Mouse (Mus musculus): Measurements from ENCODE around the gene Notch1. TPM values are rescaled to one million over a fixed set of nuclear protein-coding genes. Genes with fewer than 3 reads are reported as not detected.

Notch1 gene
- total RNA-seq, 2 experiments from 2014 or later, result 17.1 to 18.9 TPM

GRCm38 (mm10) chr2:26462980-26463379, 53.5 kb downstream of the Notch1 start:
- intact Hi-C loops (cut with DNase I; ENCODE audit: low total_unique reads), result no loop called here
- no peak for DNase-seq

- DNase-seq, result no peak
- intact Hi-C loops (cut with DNase I; ENCODE audit: low total_unique reads), result no loop called here
Measured at GRCm38 (mm10) chr2:26461667-26462066, 54.8 kb downstream of the Notch1 start.

DNA sequence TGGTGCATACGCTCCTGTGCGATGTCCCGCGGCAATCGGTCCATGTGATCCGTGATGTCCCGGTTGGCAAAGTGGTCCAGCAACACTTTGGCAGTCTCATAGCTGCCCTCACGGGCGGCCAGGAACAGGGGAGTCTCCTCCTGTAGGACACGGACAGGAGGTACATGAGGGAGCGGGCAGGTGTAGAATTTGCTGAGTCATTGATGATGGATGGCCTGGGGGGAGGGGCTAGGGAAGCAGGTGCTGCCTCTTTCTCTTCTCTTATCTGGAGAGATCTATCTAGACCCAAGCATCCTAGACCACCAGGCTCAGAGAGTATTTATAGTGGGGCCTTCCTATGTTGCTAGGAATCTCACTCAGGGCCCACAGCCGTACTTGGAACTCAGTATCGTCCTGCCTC, 55.6 kb downstream of the Notch1 start:
- intact Hi-C loops (cut with DNase I; ENCODE audit: low total_unique reads), result no loop called here
- DNase-seq, result no peak

DNA sequence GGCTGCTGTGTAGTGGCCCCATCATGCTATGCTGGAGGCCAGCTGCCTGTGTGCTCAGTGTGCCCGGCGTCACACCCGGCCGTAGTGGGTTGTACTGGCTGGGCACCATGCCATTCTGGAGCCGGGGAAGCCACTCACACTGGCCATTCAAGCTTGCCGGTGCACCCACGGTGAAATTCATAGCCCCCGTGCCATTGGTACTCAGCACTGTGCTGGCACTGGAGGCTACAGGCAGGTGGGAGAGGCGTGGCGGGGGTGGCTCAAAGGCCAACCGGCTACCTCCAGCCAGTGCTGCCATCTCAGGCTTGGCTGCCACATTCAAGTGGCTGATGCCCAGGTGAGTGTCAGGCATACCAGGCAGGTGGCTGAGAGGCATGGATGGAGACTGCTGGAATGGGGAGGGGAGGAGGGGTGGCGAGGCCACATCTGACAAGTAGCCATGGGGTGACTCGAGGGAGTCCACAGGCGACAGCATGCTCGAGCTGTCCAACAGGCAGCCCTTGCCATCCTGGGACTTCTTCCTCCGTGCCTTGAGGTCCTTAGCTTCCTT, 56.3 kb downstream of the Notch1 start:
- intact Hi-C loops (cut with DNase I; ENCODE audit: low total_unique reads), result no loop called here
- DNase-seq, result no peak

- intact Hi-C loops (cut with DNase I; ENCODE audit: low total_unique reads), result no loop called here
Measured at GRCm38 (mm10) chr2:26459478-26459877, 57.0 kb downstream of the Notch1 start.

DNA sequence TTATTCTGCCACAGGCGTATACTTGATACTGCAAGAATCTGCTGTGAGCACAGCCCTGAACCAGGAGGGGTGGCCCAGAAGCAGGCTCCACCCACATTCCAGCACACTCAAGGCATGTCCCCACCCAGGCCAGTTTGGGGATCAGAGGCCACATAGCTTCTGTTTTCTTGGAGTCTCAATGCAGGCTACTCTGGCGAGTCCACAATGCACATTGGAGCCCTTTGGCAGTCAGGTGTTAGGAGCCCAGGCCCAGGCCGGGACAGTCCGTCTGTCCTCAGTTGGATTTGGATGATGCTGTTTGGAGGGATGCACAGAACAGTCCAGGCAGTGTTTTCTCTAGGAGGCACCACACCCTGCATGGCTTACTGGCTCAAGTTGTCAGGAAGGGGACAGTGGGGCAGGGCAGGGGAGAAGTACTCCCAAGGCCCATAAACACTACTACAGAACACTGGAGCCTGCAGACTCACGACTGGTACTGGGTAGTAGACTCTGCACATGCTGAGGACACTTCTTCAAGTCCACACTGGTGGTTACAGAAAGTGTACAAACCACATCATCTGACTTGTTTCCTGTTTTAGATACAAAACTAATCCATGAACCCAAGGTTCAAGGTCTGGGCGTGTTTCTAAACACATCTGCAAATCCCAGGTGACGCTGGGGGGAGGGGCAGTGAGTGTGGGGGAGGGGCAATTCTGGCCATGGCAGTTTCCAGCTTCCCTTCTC, 57.9 kb downstream of the Notch1 start:
- intact Hi-C loops (cut with DNase I; ENCODE audit: low total_unique reads), result no loop called here
- DNase-seq, result peak; percentile 55

More at GRCm38 (mm10) chr2:26459478-26459877, 57.0 kb downstream of the Notch1 start:
- no peak for DNase-seq

DNA sequence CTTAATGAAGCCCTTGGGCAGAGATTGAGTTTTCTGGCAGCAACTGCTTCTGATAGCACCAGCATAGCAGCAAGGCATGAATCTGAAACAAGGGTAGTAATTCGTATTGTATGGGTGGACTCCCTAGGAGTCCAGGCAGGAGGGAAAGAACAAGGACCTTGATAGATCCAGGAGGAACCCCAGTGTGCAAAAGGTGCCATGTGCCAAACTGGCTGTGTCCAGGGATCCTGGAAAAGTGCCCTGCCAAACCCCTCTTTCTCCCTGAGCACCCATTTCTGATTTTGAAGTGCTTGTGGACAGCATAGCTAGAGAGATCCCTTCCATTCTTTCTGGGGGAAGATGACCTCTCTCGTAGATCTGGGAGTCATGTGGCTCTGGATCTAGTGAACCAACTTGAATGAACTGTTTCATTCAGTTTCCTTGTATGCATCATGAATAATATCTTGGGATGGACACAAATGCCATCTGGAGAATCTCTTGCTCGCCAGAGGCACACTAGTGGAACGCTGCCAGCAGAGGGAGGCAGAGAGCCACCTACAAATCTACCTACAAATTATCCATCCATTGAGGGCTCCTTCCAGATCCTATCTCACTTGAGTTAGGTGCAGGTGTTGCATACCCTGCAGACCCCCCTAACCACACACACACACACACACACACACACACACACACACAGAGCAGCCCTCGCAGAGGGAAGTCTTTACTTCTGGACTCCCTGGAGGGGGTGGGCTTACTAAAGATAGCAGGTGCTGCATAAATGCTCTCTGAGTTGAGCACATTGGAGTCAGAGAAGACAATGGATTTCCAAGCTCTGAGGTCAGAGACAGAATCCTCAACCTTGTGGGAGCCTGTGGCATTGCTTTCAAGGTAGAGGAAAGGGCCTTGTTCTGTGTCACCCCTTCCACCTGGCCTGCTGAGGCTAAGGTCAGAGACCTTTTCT, 67.1 kb downstream of the Notch1 start:
- peak; percentile 69 for DNase-seq
- intact Hi-C loops (cut with DNase I; ENCODE audit: low total_unique reads), result loop anchor here (5.0 kb wide), 1 partner anchor 113 kb away; no protein-coding TSS in a partner anchor

DNA sequence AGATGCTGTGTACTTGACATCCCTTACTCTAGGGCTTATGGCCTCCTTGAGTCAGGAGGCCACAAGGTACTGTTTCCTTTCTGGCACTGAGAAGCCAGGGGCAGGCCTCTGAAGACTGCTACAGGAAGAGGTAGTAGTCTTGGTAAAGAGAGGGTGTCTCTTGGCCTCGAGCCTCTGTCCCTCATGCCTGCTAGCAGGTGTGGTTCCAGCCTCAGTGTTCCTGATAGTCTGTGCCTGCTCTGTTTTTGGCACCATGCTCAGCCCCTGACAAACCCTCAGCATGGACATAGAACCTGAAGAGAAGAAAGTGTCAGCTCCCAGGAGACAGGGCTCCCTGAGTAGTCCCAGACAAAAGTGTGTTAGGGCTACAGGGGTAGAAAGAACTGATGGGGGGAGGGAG, 69.0 kb downstream of the Notch1 start:
- intact Hi-C loops (cut with DNase I; ENCODE audit: low total_unique reads), result no loop called here
- DNase-seq, result no peak

DNA sequence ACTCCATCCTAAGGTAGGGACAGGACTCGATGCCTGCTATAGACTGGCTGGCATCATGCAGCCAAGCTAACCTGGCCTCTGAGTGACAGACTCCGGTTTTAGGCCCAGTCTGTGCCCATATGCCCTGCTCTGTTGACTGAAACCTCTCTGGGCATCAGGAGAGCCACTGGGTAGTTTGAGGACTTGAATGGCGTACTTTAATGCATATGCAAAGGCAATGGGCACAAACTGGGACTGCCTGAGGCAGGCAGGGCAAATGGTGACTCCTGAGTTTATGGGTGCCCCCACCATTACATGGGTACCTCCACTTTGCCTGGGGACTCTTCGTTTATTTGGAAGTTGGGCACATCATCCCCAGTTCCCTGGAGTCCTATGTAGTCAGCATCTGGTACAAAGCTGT, 69.8 kb downstream of the Notch1 start:
- no peak for DNase-seq
- intact Hi-C loops (cut with DNase I; ENCODE audit: low total_unique reads), result no loop called here

GRCm38 (mm10) chr2:26445666-26446445, 70.6 kb downstream of the Notch1 start:
- intact Hi-C loops (cut with DNase I; ENCODE audit: low total_unique reads), result no loop called here
- peak; percentile 92 for DNase-seq

DNA sequence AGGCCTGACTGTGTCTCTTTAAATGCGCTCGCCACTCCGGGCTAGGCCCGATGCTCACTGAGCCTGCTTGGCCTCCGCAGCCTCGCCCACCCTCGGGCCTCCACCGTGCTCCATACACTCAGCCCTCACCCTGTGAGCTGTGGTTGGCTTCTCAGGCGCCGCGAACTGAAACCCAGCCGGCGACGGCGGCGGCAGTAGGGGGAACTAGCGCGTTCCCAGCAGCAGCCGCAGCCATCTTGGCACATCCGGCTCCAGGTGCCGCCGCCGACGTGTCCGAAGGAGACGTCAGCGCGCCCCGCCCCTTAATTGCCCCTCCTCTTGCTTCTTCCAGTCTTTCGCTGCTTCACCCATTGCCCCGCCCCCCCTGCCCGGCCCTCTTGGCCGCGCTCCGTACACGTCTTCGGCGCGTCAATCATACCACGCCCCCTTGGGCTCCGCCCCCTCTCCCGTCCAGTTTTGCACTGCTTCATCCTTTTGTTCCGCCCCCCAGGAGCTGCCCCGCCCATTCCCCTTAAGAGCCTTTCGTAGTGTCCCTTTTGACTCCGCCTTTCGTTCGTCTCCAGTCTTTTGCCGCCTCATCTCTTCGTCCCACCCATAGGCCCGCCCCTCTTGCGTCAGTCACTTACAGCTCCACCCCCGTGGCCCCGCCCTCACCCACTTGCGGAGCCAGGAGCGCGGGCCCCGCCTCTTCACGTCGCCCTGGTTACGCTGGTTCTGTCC, 71.4 kb downstream of the Notch1 start, which contains the start of gene Sec16a:
Gene Sec16a, minus strand, starts transcription at position 271 of the 720 bp plus-strand sequence.
- intact Hi-C loops (cut with DNase I; ENCODE audit: low total_unique reads), result loop anchor here (5.0 kb wide), 1 partner anchor 53 kb away; no protein-coding TSS in a partner anchor
- peak; percentile 100 for DNase-seq

DNA sequence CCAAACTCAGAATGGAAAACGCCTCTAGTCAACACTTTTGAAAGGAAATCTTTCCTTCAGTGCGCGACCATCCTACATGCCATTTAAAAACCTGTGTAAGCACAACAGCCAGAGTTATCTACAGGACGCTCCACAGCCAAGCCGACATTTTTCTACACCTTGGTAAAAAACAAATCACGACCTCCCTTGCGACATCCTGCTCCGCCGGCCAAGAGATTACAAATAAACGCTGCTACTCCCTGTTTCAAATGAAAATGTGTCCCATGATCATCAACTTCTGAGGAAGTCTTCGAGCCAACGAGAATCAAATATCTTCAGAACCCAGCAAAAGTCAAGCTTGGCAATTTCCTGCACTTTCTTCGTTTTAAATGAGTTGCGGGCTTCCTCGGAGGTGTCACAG, 72.1 kb downstream of the Notch1 start:
- intact Hi-C loops (cut with DNase I; ENCODE audit: low total_unique reads), result loop anchor here (5.0 kb wide), 1 partner anchor 52 kb away; no protein-coding TSS in a partner anchor
- DNase-seq, result no peak

DNA sequence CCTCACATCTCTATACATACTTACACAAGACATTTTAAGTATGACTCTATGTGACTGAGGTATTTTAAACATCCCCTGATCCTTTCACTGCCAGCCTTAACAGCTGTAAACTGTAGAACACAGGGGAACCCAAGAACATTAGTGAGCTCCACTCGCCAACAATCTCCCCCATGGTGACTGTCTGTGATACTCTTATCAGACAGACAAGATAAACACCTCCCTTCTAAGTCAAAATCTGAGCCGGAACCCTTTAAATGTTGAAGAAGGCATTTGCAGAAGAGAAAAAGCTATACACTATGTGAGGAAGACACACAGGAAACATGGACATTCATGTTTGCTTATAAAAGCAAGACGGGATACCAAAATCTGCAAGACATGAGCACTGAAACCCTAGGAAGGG, 72.6 kb downstream of the Notch1 start:
- no peak for DNase-seq
- intact Hi-C loops (cut with DNase I; ENCODE audit: low total_unique reads), result loop anchor here (5.0 kb wide), 1 partner anchor 52 kb away; no protein-coding TSS in a partner anchor

DNA sequence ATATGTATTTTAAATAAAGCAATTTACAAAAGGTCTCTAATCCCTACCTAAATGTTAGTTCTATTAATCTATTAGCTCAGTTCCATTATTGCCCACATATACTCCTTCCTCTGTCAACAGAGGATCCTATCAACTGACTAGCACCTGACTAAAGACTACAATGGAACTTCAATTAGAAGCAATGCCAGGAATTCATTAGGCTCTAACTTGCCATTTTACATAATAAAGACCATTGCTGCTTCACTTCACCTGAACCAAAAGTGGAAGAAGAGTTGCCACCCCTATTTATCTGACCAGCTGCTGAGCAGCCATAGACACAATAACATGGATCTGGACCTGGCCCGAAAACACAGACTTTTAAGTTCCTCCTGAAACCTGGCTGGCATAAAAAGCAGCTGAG, 73.6 kb downstream of the Notch1 start:
- intact Hi-C loops (cut with DNase I; ENCODE audit: low total_unique reads), result loop anchor here (5.0 kb wide), 1 partner anchor 51 kb away; no protein-coding TSS in a partner anchor
- DNase-seq, result no peak

GRCm38 (mm10) chr2:26441688-26442087, 74.8 kb downstream of the Notch1 start:
- intact Hi-C loops (cut with DNase I; ENCODE audit: low total_unique reads), result loop anchor here (5.0 kb wide), 1 partner anchor 49 kb away; no protein-coding TSS in a partner anchor

DNA sequence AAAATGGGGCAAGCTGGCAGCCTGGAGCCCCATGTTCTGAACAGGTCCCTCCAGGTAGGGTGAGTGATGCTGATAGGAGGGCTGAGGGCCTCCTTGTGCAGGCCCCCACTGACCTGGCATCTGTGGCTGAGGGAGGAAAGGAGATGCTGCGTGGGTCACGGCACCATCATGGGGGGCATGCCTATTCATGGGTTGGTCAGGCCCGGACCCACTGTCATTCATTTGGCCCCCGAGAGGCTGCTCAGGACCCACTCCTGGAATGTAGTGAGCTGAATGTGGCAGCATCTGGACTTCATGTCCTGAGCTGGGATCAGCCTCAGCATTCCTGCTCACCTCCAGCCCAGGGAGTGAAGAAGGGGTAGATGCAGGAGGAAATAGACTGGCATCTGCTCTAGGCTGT, 75.2 kb downstream of the Notch1 start:
- DNase-seq, result no peak
- intact Hi-C loops (cut with DNase I; ENCODE audit: low total_unique reads), result loop anchor here (5.0 kb wide), 1 partner anchor 49 kb away; no protein-coding TSS in a partner anchor

More at GRCm38 (mm10) chr2:26441688-26442087, 74.8 kb downstream of the Notch1 start:
- peak; percentile 57 for DNase-seq

- no peak for DNase-seq
- intact Hi-C loops (cut with DNase I; ENCODE audit: low total_unique reads), result loop anchor here (5.0 kb wide), 1 partner anchor 47 kb away; no protein-coding TSS in a partner anchor
Measured at GRCm38 (mm10) chr2:26439671-26440070, 76.8 kb downstream of the Notch1 start.

DNA sequence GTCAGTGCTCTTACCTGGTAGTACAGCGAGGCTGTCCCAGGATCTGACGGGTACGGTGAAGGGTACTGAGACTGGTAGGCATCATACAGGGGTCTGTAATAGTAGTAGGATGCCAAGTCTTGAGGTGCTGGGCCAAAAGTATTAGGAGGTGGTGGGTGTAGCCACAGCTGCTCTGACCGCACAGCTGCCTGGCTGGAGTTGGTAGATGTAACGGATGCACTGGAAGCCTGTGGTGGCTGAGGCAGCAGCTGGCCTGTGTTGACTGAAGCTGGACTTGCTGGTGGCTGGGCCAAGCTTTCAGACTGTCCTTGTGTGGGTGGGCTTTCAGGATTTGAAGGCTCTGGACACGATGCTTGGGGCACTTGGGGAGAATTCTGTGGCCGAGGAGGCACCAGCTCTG, 78.1 kb downstream of the Notch1 start:
- no peak for DNase-seq
- intact Hi-C loops (cut with DNase I; ENCODE audit: low total_unique reads), result no loop called here
